Mouse (Mus musculus): ENCODE measurements around the gene Gzf1. TPM values are rescaled to one million over a fixed set of nuclear protein-coding genes. Genes with fewer than 3 reads are reported as not detected.

Gzf1 gene
- polyA plus RNA-seq (2014; fragmentation: Nextera tagmentation; extraction: Ambion mirVana), result 13.8 and 25.9 TPM in 2 replicates

DNA sequence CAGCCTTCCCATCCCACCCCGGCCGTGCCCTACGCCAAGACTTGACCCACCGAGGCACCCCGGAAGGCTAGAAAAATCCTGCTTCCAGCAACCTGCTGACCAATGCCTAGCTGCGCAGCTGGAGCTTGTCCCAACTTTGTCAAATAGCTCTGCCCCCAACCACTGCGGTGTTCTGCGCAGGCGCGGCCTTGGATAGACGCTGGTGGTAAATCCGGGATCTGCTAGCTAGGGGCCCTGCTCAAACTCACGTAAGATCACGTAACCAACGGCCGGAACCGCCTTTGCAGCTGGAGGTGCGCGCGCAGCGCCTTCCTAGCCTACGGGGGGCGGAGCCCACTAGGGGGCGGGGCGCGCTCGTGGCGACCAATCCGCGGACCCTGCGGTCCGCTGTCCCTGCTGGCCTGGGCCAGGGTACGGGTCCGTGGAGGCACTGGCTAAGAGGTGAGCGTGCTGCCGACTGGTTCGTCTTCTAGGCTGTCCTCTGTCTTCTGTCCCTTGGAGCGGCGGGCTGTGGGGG is at the start of gene Gzf1:
TSS of gene Gzf1 (plus strand) at position 249 of the 517 bp plus-strand sequence.
- H3K4me3 ChIP-seq (ENCODE audit: low read length), result peak within 1 kb of the TSS; percentile 73
- H3K27me3 ChIP-seq (ENCODE audit: control insufficient read depth, insufficient read depth, low read length), result no peaks in the 10 kb centered on the region
- H3K36me3 ChIP-seq (ENCODE audit: control insufficient read depth, insufficient read depth, low read length), result peaks cover 28% of the 10 kb centered on the region
- under 1% methylated on average over 36 of the region's 39 CpGs for WGBS
- H3K9me3 ChIP-seq (ENCODE audit: control insufficient read depth, low read length), result no peaks in the 10 kb centered on the region
- ATAC-seq (ENCODE audit: low FRiP score, low TSS enrichment), result peak; percentile 95
- peak within 1 kb of the TSS; percentile 63 for H3K4me2 ChIP-seq (replicated peaks; ENCODE audit: low read depth, low read length)
- H3K4me1 ChIP-seq (ENCODE audit: control insufficient read depth, insufficient read depth, low read length), result peaks cover 30% of the 10 kb centered on the region
- peak within 1 kb of the TSS; percentile 90 for H3K27ac ChIP-seq (ENCODE audit: low read depth, low read length)
- H3K9ac ChIP-seq (ENCODE audit: low read depth, low read length), result peak within 1 kb of the TSS; percentile 79

DNA sequence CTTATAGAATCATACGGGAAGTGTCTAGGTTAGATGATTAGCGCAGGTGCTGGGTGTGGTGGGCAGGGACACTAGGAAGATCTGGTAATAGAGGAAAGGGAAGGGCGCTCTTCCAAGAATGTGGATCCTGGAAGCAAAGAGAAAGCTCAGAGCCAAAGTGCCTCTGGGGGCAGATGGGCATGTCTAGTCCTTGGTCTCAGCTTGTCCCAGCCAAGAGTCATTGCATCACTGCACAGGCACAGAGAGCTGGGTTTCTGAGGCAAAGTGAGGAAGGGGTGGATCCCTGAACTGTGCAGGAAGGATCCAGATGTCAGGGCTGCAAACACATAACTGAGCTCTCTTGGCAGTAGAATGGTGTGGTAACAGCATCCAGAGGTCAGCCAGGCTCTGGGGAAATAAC is 49.2 kb upstream of the Gzf1 start:
- WGBS, result 94% methylated on average over 3 of the region's 3 CpGs
- H3K4me1 ChIP-seq (ENCODE audit: control insufficient read depth, insufficient read depth, low read length), result no peaks in the 10 kb centered on the region
- H3K27ac ChIP-seq (ENCODE audit: low read depth, low read length), result no peak overlapping the region
- no peaks in the 10 kb centered on the region for H3K27me3 ChIP-seq (ENCODE audit: control insufficient read depth, insufficient read depth, low read length)
- H3K36me3 ChIP-seq (ENCODE audit: control insufficient read depth, insufficient read depth, low read length), result no peaks in the 10 kb centered on the region
- no peak overlapping the region for H3K4me2 ChIP-seq (replicated peaks; ENCODE audit: low read depth, low read length)
- H3K9ac ChIP-seq (ENCODE audit: low read depth, low read length), result no peak overlapping the region
- no peak for ATAC-seq (ENCODE audit: low FRiP score, low TSS enrichment)
- no peak overlapping the region for H3K4me3 ChIP-seq (ENCODE audit: low read length)
- no peaks in the 10 kb centered on the region for H3K9me3 ChIP-seq (ENCODE audit: control insufficient read depth, low read length)

DNA sequence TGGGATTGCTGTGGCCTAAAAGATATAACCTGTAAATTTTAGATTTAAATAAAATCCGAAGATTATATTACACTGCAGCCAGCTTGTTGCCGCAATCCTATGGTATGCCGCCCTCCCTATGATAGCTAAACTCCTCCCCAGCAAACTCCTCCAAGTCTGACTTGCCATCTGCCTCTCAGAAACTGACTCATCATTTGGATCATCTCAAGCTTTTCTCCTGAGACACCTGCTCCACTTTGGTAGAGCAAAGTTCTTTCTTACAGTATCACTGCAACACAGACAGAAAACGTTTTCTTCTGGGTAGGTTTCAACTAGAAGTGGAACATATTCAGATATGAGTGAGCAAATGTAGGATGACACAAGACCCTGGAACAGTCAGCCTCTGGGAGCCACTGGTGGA is 46.4 kb upstream of the Gzf1 start:
- no peaks in the 10 kb centered on the region for H3K27me3 ChIP-seq (ENCODE audit: control insufficient read depth, insufficient read depth, low read length)
- H3K4me1 ChIP-seq (ENCODE audit: control insufficient read depth, insufficient read depth, low read length), result no peaks in the 10 kb centered on the region
- WGBS, result 85% methylated on average over 4 of the region's 4 CpGs
- no peaks in the 10 kb centered on the region for H3K9me3 ChIP-seq (ENCODE audit: control insufficient read depth, low read length)
- H3K36me3 ChIP-seq (ENCODE audit: control insufficient read depth, insufficient read depth, low read length), result no peaks in the 10 kb centered on the region
- H3K9ac ChIP-seq (ENCODE audit: low read depth, low read length), result no peak overlapping the region
- H3K27ac ChIP-seq (ENCODE audit: low read depth, low read length), result no peak overlapping the region
- H3K4me2 ChIP-seq (replicated peaks; ENCODE audit: low read depth, low read length), result no peak overlapping the region
- no peak overlapping the region for H3K4me3 ChIP-seq (ENCODE audit: low read length)
- no peak for ATAC-seq (ENCODE audit: low FRiP score, low TSS enrichment)

DNA sequence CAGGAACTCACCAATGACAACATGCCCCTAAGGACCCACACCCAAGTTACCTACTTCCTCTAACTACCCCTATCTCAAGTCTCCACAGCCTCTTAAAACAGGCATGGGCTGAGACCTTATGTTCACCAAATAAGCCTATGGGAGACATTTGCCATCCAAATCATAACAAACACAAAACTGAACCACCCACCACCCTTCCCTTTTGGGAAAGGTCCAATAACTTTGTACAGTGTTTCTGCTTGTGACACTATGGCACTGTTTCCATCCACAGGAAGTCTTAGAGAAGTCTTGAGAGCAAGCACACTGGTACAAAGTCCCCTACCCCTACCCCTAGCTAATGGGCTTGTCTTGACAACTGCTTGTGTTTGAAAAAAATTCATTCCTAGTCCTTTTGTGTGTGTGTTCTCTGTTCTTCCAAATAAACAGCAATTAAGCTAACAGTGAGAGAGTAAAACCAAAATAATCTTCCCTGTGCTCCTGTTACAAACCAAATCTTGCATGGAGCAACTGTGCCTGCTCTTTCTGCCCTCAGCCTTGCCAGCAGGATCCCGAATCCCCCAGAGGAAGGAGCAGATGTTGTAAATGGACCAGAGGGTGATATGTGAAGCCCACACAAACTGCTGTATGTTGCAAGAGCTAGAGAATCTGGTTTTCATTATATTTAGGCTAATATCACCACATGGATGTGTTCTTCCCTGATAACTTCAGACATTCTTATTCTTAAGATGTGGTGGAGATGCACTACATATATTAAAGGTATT is 38.0 kb upstream of the Gzf1 start:
- WGBS, result 70% methylated on average over 1 of the region's 1 CpGs
- no peak for ATAC-seq (ENCODE audit: low FRiP score, low TSS enrichment)
- Histone ChIP-seq H3K4me1 (ENCODE audit: control insufficient read depth, insufficient read depth, low read length) (no peaks in the 10 kb centered on the region), H3K27me3 (ENCODE audit: control insufficient read depth, insufficient read depth, low read length) (no peaks in the 10 kb centered on the region), H3K36me3 (ENCODE audit: control insufficient read depth, insufficient read depth, low read length) (no peaks in the 10 kb centered on the region), H3K9me3 (ENCODE audit: control insufficient read depth, low read length) (no peaks in the 10 kb centered on the region), H3K4me2 (replicated peaks; ENCODE audit: low read depth, low read length) (no peak overlapping the region), H3K4me3 (ENCODE audit: low read length) (no peak overlapping the region), H3K9ac (ENCODE audit: low read depth, low read length) (no peak overlapping the region), H3K27ac (ENCODE audit: low read depth, low read length) (no peak overlapping the region)

DNA sequence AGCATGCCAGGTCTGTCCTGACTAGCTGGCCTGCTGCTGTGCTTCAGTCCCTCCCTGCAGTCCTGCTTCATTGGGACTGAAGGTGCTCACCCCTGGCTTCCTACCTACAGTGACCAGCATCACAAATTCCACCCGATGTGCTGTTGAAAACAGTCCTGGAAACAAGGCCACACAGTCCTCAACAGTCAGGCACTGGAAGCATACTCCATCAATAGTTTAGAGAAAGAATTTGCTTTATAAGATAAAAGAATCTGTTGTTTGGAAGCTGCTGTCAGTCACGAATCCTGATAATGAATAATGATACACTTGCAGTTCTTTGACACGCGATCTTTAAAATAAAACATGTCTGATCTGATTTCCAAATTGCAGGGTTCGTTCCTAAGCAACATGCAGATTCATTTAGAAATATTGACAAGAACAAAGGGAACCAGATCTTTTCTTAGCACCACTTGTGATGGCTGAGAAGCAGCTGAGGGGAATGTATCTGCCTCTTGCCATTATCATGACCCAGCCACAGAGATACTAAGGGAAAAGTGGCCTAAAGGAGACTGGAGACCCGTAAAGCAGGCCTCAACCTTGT is 36.3 kb upstream of the Gzf1 start:
- Histone ChIP-seq H3K4me3 (ENCODE audit: low read length) (no peak overlapping the region), H3K9me3 (ENCODE audit: control insufficient read depth, low read length) (no peaks in the 10 kb centered on the region), H3K9ac (ENCODE audit: low read depth, low read length) (no peak overlapping the region), H3K27ac (ENCODE audit: low read depth, low read length) (no peak overlapping the region), H3K4me1 (ENCODE audit: control insufficient read depth, insufficient read depth, low read length) (no peaks in the 10 kb centered on the region), H3K36me3 (ENCODE audit: control insufficient read depth, insufficient read depth, low read length) (no peaks in the 10 kb centered on the region), H3K27me3 (ENCODE audit: control insufficient read depth, insufficient read depth, low read length) (no peaks in the 10 kb centered on the region), H3K4me2 (replicated peaks; ENCODE audit: low read depth, low read length) (no peak overlapping the region)
- ATAC-seq (ENCODE audit: low FRiP score, low TSS enrichment), result no peak
- WGBS, result 91% methylated on average over 6 of the region's 6 CpGs

DNA sequence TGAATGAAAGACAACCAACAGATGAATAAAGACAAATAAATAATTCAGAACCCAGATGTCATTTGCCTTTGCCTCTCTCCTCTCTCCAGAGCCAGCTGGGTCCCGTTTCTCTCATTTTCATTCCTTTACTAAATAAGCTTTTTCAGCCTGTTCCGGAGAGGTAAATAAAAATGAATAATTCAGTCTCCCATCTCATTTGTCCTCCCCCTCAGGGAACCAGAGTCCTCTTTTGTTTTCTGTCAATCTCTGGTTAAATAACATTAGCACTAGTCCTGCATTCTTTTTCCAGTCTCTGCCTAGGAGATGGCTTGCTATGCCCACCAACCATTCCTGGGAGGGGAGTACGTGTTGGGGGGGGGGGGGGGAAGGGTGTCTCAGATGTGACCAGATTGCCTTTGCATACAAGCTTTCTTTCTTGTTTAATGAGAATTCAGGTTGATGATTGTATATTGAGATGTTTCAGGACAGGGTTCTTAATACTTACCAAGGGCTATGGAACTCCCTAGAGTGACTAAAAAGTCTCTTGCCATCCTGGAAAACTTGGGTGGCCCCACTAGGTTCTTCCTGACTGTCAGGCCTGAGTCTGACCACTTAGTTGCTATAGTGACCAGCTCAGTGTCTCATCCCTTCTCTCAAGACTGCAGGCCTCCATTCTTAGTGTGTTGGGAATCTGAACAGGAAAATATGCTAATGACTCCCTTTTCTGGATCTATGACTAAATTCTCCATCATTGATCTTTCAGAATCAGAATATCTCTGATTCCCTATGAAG is 30.1 kb upstream of the Gzf1 start:
- no peaks in the 10 kb centered on the region for H3K4me1 ChIP-seq (ENCODE audit: control insufficient read depth, insufficient read depth, low read length)
- H3K4me3 ChIP-seq (ENCODE audit: low read length), result no peak overlapping the region
- no peaks in the 10 kb centered on the region for H3K9me3 ChIP-seq (ENCODE audit: control insufficient read depth, low read length)
- H3K36me3 ChIP-seq (ENCODE audit: control insufficient read depth, insufficient read depth, low read length), result no peaks in the 10 kb centered on the region
- no peak for ATAC-seq (ENCODE audit: low FRiP score, low TSS enrichment)
- no peak overlapping the region for H3K4me2 ChIP-seq (replicated peaks; ENCODE audit: low read depth, low read length)
- H3K27ac ChIP-seq (ENCODE audit: low read depth, low read length), result no peak overlapping the region
- 57% methylated on average over 3 of the region's 3 CpGs for WGBS
- no peaks in the 10 kb centered on the region for H3K27me3 ChIP-seq (ENCODE audit: control insufficient read depth, insufficient read depth, low read length)
- no peak overlapping the region for H3K9ac ChIP-seq (ENCODE audit: low read depth, low read length)

DNA sequence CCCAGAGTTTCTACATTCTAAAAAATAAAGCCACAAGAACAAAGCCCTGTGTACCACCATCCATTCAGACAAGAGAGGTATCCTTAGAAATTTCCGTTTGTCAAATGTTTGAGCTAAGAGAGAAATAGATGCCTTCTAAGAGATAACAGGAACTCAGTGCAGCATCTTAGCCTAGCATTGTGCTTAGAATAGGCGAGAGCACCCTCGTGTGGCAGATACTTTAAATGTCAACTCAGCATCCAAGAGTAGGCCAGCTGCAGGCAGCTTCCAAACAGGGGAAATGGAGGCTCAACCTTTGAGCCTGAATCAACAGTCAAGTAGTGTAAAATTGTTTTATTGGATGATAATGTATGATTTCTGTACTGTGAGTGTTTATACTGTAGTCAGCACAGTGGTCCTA is 25.9 kb upstream of the Gzf1 start:
- no peak overlapping the region for H3K27ac ChIP-seq (ENCODE audit: low read depth, low read length)
- no peaks in the 10 kb centered on the region for H3K9me3 ChIP-seq (ENCODE audit: control insufficient read depth, low read length)
- WGBS, result 6% methylated on average over 3 of the region's 3 CpGs
- H3K36me3 ChIP-seq (ENCODE audit: control insufficient read depth, insufficient read depth, low read length), result no peaks in the 10 kb centered on the region
- no peaks in the 10 kb centered on the region for H3K27me3 ChIP-seq (ENCODE audit: control insufficient read depth, insufficient read depth, low read length)
- H3K4me1 ChIP-seq (ENCODE audit: control insufficient read depth, insufficient read depth, low read length), result no peaks in the 10 kb centered on the region
- H3K9ac ChIP-seq (ENCODE audit: low read depth, low read length), result no peak overlapping the region
- H3K4me2 ChIP-seq (replicated peaks; ENCODE audit: low read depth, low read length), result no peak overlapping the region
- peak; percentile 75; the same call in 1 of the 2 replicates for ATAC-seq (ENCODE audit: low FRiP score, low TSS enrichment)
- no peak overlapping the region for H3K4me3 ChIP-seq (ENCODE audit: low read length)

DNA sequence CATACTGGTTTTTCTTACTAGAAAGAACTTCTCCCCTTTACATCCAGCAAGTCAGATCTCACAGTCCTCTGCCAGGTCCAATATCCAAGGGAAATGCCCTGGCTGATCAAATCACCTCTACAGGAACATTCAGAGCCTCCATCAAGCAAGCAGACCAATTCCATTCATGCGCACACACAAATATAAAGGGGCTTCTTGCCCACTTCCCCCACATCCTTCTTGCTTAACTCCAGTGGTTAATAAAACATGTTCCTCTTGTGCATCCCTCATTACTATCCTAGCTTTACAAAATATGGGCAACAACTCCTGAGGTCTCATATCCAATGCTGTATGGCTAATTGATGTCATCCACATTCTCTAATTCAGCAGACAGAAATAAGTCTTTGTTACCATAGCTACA is 17.4 kb upstream of the Gzf1 start:
- H3K27me3 ChIP-seq (ENCODE audit: control insufficient read depth, insufficient read depth, low read length), result no peaks in the 10 kb centered on the region
- H3K9me3 ChIP-seq (ENCODE audit: control insufficient read depth, low read length), result no peaks in the 10 kb centered on the region
- no peak overlapping the region for H3K9ac ChIP-seq (ENCODE audit: low read depth, low read length)
- no peak for ATAC-seq (ENCODE audit: low FRiP score, low TSS enrichment)
- no peak overlapping the region for H3K4me2 ChIP-seq (replicated peaks; ENCODE audit: low read depth, low read length)
- no peaks in the 10 kb centered on the region for H3K36me3 ChIP-seq (ENCODE audit: control insufficient read depth, insufficient read depth, low read length)
- WGBS, result 92% methylated on average over 1 of the region's 1 CpGs
- no peak overlapping the region for H3K27ac ChIP-seq (ENCODE audit: low read depth, low read length)
- no peaks in the 10 kb centered on the region for H3K4me1 ChIP-seq (ENCODE audit: control insufficient read depth, insufficient read depth, low read length)
- H3K4me3 ChIP-seq (ENCODE audit: low read length), result no peak overlapping the region
